Mouse (Mus musculus): ENCODE results near the gene Prkcd. TPM values are rescaled to one million over a fixed set of nuclear protein-coding genes. Genes with fewer than 3 reads are reported as not detected.

Prkcd gene
- total RNA-seq, 2 experiments from 2014 or later = 14.3 to 15.7 TPM

DNA sequence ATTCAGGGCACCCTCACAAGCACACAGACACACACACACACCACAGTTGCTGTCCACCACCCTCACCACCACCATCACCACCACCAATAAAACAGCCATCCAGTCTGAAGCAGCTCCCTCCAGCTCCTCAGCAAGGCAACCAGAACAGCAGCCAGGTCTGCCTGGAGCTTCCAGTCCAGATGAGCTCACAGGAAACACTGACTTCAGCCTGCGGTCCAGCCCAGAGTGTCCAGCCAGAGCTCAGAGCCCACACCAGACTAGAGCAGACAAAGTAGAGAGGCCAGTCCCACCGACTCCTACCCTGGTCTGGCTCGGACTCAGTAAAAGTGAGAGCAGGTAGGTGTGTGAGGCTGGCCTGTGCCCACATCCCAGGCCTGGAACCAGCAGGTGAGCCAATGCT, 15.1 kb downstream of the Prkcd start:
- DNase-seq = peak; percentile 26 to 45
- intact Hi-C loops (cut with DNase I) = no loop called here

DNA sequence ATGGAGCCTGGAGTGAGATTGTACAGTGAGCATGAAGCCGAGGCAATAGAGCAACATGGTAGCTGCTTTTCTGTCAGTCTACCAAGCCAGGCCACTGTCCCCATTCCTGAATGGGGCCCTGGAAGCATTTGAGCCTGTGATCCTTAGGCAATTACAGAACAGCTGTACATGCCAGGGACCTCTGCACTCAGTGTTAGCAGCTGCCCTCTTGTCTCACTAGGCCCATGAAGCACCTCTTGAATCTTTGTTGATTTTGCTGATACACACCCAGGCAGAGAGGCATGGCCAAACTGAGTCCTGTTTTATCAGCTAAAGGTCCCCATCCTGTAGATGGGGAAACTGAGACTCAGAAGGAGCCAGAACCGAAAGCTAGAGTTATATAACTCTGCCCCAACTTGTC, 15.7 kb downstream of the Prkcd start:
- intact Hi-C loops (cut with DNase I) = no loop called here
- DNase-seq = no peak

DNA sequence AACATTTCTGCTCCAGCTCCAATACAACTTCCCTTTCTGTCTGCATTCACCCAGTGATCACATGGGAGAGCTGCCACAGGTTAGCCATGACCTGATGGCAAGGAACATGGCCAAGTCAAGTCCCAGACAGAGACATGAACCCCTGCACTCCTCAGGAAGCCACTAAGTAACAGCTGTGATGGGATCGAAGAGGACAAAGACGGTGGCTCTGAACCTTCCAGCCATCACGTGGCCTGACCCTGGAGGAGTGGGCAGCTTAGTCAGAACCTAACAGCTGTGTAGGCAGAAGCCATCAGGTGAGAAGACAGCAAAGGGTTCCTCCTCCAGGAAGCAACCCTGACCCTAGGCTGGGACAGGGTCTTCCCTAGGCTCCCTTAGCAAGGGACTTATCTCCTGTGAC, 16.5 kb downstream of the Prkcd start:
- no peak for DNase-seq
- intact Hi-C loops (cut with DNase I) = no loop called here

DNA sequence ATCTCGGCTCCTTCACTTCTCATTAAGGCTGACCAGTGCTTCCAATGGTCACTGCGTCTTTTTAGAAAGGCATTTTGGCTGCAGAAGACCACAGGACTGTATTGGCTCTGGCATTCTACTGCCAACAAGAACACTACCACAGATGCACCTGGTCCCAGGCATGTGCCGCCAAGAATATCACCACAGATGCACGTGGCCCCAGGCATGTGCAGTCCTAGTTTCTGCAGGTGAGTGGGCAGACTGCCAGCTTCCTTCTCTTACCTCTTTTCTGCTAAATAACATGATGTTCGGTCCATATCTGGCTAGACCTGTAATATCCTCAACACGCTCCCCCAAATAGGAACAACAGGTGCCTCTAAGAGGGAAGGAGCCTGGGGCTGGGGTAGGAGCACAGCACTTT, 17.8 kb downstream of the Prkcd start:
- intact Hi-C loops (cut with DNase I) = no loop called here
- no peak for DNase-seq

DNA sequence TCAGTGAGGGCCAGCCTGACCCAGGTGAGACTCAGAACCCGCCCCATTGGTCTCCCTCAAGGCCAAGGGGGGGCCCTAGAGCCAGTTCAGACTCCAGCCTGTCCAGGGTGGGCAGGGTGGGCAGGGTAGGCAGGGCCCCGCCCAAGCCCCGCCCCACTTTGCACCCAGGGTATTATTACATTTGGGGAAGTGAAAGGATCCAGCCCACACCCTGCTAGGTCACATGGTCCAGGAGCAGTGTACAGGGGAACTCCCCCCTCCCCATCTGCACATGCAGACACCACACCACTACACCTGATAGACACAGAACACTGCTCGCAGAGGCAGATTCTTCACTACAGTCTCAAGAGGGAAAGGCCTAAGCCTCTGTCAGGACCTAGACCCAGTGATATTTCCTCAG, 18.3 kb downstream of the Prkcd start:
- DNase-seq = no peak
- intact Hi-C loops (cut with DNase I) = no loop called here

DNA sequence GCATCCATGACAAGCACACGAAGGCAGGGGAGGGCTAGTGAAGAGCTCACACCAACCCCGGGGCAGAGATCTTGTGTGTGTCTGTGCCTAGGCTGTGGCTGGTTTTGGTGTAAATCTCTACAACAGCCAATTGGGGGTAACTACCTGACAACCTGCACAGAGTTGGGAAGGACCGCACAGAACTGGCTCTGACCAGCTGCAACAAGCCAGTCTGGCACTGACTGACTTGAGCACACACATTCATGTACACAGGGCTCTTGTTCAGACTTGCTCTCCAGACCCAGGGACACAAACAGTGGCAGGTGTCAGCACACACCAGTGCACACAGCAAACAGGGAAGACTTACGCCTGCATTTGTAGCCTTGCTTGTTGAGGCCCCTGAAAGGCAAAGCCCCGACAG, 19.2 kb downstream of the Prkcd start:
- no peak for DNase-seq

DNA sequence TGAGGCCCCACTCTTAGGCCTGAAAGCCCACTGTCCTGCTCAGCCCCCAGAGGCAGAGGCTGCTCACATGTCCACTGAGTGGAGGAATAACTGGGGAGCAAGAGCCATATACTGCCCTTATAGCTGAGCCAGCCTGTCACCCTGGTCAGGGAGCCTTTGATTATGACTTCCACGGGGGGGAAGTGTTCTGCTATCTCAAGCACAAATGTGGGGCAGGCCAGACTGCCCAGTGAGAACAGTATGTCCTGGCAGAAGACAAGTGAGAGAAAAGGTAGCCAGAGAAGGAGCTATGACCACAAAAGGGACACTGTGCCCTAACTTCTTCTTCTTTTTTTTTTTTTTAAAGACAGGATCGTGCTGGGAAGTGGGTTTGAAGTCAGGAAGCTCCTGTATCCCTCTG, 28.9 kb downstream of the Prkcd start:
- no peak for DNase-seq
- intact Hi-C loops (cut with DNase I) = no loop called here

More for the DNA sequence above, 19.2 kb downstream of the Prkcd start:
- intact Hi-C loops (cut with DNase I) = no loop called here

DNA sequence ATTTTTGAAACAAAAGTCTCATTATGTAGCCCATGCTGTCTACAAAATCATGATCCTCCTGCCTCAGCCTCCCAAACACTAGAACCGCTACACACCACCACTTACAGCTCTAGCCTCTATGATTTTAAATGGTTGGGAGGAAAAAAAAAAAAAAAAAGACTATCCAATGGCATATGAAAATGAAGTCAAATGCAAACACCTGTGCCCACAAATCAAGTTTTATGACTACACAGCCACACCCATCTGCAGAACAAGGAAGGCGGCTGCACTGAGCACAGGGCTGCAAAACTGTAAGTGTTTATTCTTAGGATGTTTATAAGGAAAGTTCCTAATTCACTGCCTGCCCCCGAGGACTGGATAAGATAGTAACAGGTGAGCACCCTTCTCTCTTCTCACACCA, 29.6 kb downstream of the Prkcd start:
- DNase-seq = no peak
- intact Hi-C loops (cut with DNase I) = no loop called here

DNA sequence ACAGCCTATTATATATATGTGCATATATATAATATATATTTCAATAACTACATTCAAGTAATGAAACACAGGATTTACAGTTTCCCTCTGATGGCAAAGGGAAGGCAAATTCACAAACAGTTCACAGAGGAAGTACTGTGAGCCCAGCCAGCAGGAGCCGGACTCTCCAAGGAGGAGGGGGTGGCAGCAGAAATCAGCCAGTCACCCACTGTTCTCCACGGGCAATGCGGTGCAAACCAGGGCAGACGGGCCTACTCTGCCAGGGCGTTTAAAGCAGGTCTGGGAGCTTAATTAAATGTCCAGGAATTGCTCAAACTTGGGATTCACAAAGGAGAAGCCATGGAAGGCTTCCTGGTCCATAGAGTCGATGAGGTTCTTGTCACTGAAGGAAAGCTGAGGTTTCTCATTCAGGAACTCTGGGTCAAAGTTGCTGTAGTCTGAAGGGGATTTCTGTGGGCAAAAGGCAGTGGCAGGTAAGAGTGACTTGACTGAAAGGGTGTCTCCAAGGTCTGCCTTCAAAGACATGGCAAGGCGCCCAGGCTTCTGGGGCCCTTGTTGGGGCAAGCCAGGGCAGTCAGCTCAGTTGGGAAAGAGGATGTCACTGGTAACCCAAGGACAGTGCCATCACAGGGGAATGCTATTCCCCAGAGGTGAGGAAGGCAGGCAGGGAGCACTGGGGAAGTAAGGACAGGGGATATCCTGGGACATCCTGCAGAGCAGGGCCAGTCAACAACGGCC, 30.3 kb downstream of the Prkcd start:
- no peak for DNase-seq
- intact Hi-C loops (cut with DNase I) = no loop called here

DNA sequence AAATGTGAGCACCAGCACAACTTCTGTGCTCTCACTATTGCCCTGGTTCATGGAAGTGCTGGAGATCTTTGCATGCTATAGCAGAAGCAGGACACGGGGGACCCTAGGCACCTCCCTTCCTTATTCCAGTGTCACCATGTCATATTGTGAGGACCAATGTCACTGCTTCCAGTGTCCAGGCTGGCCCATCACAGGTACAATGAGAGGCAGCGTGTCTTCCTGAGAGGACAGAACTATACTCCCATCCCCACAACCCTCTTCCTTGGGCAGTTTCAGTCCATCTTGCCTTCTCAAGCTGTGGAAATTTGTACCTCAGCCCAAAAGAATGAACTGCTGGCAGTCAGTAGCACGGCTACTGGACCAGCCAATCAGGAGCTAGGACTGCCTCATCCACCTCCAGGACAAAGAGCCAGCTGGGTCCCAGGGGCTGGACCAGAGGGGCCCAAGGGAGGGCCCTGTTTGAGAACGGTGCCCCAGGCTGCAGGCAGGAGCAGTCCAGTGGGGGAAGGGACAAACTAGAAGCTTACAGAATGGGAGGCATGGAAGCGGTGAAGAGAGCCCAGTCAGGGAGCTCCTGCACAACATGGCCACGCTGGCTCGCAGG, 31.8 kb downstream of the Prkcd start:
- peak; percentile 74 to 78 for DNase-seq
- intact Hi-C loops (cut with DNase I) = loop anchor here (5.0 kb wide), 2 partner anchors 58 to 268 kb away; partner anchors contain the start of gene Rft1

DNA sequence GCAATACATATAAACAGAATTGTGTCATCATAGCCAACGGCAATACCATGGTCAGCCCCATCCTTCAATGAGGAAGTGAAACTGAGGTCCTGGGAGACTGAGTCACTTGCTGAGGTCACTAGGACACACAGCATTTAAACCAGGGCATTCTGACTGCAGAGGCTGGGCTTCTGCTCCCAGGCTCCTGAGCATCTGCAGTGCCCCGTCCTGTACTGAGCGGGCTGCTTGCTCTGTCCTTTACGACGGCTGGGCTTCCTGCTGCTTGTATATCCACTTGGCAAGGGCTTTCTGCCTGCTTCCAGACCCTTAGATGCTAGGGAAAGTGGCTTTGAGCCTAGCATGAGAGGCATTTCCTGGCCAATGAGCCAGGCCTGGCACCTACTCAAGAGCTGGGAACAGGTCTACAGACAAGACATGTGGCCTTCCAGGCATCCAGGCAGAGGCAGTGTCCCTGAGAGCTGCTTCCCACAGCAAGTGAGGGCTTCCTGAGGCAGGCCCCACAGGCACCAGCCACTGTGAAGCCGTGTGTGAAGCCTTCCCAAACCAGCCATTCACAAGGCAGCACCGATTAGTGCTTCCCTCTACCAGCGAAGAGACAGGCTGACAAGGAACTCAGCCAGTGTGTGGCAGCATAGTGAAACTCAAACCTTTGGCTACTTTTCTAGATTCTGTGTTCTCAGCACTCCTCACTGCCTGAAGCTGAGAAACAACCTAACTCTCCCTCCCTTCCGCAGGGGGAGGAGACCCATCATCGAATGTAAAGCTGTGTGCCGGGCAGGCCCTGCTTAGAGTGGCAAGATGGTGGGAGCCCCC, 32.5 kb downstream of the Prkcd start:
- DNase-seq = peak; percentile 82 to 89
- intact Hi-C loops (cut with DNase I) = loop anchor here (2.0 to 5.0 kb wide), 3 partner anchors 19 to 269 kb away; partner anchors contain the start of gene Rft1

DNA sequence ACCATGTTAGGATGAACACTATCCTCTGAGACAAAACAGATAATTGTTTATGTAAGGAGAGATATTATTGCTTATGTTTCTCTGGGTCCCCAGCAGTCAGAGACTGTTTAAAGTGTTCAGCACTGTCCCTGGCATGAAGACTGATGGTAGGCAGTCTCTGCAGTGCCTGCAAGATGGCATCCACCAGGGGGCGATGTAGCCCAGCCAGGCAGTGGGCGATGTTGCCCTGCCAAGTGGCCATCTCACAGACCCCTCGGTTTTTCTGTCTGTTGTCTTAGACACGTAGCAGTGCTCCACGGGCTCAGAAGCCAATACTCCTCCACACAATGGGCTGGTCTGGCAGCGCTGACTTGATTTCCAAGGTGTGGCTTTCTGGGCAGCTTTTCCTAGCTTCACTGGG, 34.6 kb downstream of the Prkcd start:
- intact Hi-C loops (cut with DNase I) = loop anchor here (5.0 kb wide), 2 partner anchors 61 to 271 kb away; partner anchors contain the start of gene Rft1
- DNase-seq = peak; percentile 85 to 93

DNA sequence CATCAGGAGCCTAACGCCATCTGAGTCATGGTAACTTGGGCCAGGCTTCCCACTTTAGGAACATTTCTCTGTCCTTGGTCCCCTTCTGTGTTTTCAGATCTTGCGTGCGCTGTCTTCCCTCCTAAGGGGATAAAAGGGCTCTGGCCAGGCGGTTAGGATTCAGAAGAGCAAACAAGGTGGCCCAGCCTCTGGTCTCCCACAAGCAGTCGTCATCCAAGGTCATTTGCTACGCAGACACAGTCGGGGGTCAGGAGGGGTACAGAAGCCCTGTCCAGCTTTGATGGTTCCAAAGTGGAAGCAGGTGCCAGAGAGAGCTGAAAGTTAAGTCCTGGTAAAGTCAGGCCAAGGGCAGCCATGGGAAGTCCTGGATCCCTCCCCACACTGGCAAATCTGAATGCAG, 35.1 kb downstream of the Prkcd start:
- no peak for DNase-seq
- intact Hi-C loops (cut with DNase I) = loop anchor here (5.0 kb wide), 2 partner anchors 61 to 271 kb away; partner anchors contain the start of gene Rft1

DNA sequence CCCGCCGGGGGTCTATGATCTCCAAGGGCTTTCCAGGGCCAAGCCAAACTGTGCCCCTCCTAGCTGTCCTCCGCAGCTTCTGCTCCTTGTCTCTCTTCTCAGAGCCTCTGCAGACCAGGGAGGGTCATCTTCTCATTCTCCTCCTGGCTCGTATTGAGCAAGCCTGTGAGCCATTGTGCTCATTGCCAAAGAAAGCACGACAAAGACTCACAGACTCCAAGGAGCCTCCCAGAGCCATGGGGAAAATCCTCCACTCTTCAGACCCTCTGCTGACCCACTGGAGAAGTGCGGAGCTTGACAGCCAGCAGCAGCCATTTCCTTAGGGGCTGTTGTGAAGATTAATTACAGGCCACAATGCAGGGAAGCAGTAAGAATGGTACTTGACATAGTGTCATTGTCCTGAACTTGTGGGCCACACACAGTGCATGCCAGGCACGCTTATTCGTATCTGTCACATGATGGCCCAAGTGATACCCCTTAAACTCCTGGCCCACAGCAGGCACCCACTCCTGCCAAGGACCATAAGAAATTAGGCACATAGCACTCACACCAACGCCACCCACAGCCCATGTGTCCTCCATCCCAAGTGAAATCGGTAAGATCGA, 35.9 kb downstream of the Prkcd start:
- DNase-seq = no peak

DNA sequence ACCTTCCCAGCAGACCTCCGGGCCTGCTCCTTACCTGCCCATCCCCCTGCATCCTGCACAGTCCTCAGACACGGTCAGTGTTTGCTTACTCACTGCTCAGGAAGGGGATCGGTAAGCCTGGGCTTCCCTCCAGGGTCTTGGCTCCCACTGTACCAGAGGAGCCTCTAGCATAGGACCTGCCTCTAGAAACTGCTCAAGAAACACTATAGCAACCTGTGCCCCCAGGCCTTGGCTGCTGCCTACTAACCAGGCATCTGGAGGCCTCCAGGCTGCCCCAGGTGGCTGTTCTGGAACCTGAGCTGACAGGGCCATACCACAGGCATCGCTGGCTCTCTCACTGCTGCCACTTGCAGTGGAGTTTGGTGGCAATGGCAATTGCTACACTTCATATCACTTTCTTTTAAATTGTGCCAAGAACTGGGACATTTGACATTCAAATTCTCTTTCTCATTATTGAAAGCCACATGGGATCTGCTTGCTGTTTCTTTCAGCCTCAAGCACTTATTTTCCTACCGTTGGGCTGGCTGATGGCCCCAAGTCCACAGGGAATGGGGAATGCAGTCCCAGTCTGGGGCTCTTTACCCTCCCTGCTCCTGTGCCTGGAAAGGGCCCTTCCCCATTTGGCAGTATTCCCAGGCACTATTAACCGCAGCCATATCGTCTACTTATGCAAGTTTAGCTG, 39.1 kb downstream of the Prkcd start:
- no peak for DNase-seq
- intact Hi-C loops (cut with DNase I) = no loop called here

More for the DNA sequence above, 35.9 kb downstream of the Prkcd start:
- intact Hi-C loops (cut with DNase I) = loop anchor here (5.0 kb wide), 2 partner anchors 62 to 272 kb away; partner anchors contain the start of gene Rft1

DNA sequence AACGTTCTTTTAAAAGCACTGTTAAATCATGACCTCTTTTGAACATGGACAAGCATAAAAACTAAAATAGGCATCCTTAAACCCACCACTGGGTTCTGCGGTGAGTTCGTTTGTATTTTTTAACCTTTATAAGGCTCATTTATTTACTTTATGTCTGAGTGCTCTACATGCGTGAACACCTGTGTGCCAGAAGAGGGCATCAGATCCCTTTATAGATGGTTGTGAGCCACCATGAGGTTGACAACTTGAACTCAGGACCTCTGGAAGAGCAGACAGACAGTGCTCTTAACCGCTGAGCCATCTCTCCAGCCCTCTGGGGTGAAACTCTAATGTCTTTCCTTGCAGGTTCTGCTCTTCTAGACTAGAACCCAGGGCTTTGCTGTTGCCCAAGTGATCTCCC, 40.7 kb downstream of the Prkcd start:
- intact Hi-C loops (cut with DNase I) = no loop called here
- no peak for DNase-seq

DNA sequence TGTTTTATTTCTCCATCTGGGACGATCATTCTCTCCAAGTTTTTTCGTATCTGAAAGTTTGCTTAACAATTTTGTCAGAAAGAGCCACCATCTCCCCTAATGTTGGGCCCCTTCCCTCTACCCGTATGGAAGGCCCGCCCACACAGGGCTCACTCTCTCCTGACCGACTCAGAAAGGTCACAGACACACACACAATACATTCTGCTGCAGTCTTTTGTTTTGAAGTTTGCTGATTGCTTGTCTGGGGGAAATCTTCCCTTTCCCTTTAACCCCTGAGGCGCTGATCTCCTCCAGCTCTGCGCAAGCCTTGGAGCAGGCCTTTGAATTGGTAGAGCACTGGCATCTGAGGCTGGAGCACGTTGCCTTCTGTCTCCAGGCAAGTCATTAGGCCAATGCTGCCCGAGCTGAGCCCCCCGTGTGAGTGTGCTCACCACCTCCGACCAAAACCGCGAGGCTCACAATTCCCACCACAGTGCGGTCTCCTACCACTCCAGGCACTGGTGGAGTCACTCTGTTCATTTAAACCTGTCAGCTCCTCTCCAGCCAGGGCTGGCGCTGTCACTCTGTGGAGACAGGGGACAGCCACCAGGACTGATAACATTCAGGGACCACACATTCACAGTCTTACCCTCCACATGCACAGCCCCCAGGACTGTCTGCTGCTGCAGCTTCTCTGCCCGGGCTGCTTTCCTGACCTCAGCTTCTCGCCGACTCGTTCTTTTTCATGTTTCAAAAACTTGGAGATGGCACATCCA, 41.3 kb downstream of the Prkcd start:
- intact Hi-C loops (cut with DNase I) = no loop called here
- DNase-seq = no peak

DNA sequence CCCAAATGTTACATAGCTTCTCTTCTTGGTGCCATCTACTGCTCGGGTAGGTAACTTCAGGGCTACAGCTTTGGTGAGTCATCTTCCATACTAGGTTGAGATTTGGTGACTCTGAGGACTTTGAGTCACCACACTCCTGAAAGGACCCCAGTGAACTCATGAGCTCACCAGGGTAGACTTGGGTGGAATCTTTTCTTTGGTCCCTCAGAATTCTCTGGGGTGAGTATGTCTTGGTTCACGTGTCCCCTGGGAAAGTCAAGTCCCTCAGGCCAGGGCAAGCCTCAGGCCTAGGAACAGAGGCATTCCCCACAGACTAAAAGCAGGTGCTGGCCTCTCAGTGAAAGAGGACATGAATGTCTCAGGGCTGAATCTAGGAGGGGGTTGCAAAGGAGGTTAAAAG, 41.9 kb downstream of the Prkcd start:
- intact Hi-C loops (cut with DNase I) = no loop called here

DNA sequence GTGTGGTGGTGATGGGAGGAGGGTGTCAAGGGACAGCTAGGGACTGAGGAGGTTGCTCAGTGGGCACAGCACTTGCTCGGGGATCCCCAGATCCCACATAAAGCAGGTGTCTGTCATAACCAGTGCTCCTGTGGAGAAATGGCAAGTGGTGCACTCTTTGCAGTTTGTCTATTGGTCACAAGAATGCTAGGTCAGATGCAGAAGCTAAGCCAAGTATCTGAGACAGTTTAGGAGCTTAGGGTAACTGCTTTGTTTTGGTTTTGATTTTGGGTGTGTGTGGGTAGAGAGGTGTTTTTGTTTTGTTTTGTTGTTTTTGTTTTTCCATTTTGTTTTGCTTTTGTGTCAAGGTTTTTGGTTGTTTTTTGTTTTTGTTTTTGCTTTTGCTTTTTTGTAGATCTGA, 44.8 kb downstream of the Prkcd start:
- DNase-seq = no peak
- intact Hi-C loops (cut with DNase I) = no loop called here

More for the DNA sequence above, 41.9 kb downstream of the Prkcd start:
- no peak for DNase-seq

Data from heart, postnatal 14 days (tissue).